In the genomic region with DNA sequence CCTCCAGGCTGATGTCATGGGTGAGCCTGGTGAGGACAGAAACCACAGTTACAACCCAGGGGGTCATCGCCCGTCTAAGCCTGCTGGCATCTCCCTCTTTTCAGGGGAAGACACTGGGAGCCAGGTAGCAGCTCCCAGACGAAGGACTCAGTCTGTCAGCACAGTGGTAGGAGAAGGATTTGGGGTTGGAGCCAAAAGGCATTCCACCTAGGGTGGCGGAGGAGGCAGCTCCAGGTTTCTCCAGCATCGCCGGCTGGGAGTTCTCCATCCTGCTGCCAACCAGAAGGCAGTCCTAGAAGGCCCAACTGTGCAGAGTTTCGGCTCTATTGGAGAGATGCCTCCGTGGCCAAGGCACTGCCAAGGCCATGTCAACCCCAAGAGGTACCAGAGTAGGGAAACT, we compare ENCODE assay signal across 10 mouse cellular contexts. TPM values are rescaled to one million over a fixed set of nuclear protein-coding genes. Genes with fewer than 3 reads are reported as not detected.
DNase-seq lines count a peak whose midpoint lies in the region; ATAC-seq and TF ChIP-seq lines count a peak whose summit lies in the region.
"Had no signal": no experiment of that assay in that cellular context is flagged by ENCODE, and none has a peak within 500 bp of the region (broad histone marks: within the 10 kb centered on the region; RNA-seq: fewer than 3 reads in every experiment).

No protein-coding gene starts in this region.

- ATAC-seq in hindbrain, embryonic 12.5 days (ENCODE audit: low FRiP score) = no peak
- ATAC-seq in neural tube, embryonic 15.5 days (ENCODE audit: low FRiP score) = no peak
- ATAC-seq in activated CD4-positive, CD25-positive, alpha-beta regulatory T cell, adult 4 months = no peak

- H3K4me3 ChIP-seq in left cerebral cortex, adult 2 months = peak overlapping the region; percentile 44
- H3K4me3 ChIP-seq in hindbrain, embryonic 12.5 days = 0 out of 2 replicates have a peak overlapping the region, but pooled peaks have one; percentile 35
- H3K4me3 ChIP-seq in neural tube, embryonic 15.5 days (replicated peaks) = no peak overlapping the region
- H3K4me3 ChIP-seq: erythroblast, embryonic 14.5 days had no signal

- peaks cover 16% of the 10 kb centered on the region for H3K36me3 ChIP-seq in hindbrain, embryonic 12.5 days
- peaks cover 16% of the 10 kb centered on the region for H3K36me3 ChIP-seq in neural tube, embryonic 15.5 days
- H3K36me3 ChIP-seq: liver, embryonic 13.5 days had no signal

- no peaks in the 10 kb centered on the region for H3K27me3 ChIP-seq in hindbrain, embryonic 12.5 days
- H3K27me3 ChIP-seq in neural tube, embryonic 15.5 days (replicated peaks) = no peaks in the 10 kb centered on the region

- peak overlapping the region; percentile 71 for H3K9ac ChIP-seq in hindbrain, embryonic 12.5 days
- peak overlapping the region; percentile 47; the same call in 1 of the 2 replicates for H3K9ac ChIP-seq in neural tube, embryonic 15.5 days (replicated peaks)
- H3K9ac ChIP-seq: liver, embryonic 13.5 days had no signal

- H3K4me2 ChIP-seq in hindbrain, embryonic 12.5 days (replicated peaks) = peak overlapping the region; percentile 67
- H3K4me2 ChIP-seq in neural tube, embryonic 15.5 days = peak overlapping the region; percentile 61

- H3K9me3 ChIP-seq in hindbrain, embryonic 12.5 days (replicated peaks) = no peaks in the 10 kb centered on the region
- H3K9me3 ChIP-seq in neural tube, embryonic 15.5 days (replicated peaks) = no peaks in the 10 kb centered on the region
- H3K9me3 ChIP-seq: liver, embryonic 13.5 days had no signal

- 88% methylated on average over 8 of the region's 8 CpGs for WGBS in hindbrain, embryonic 12.5 days
- WGBS in neural tube, embryonic 15.5 days = 87% methylated on average over 8 of the region's 8 CpGs

- DNase-seq in cerebellum, adult 11-12 months = peak; percentile 82
- DNase-seq in cerebellum, postnatal 4 days (ENCODE audit: low spot score in 2 of 2) = no peak
- DNase-seq in left cerebral cortex, adult 2 months (ENCODE audit: extremely low spot score in 1 of 2, low spot score in 2 of 2) = peak in 1 of 2 experiments; percentile 53
- DNase-seq in left cerebral cortex, postnatal 4 days = no peak
- no peak for DNase-seq in spleen, postnatal 10 days (ENCODE audit: low spot score in 2 of 2)
- DNase-seq: liver, embryonic 13.5 days had no signal

- peak overlapping the region; percentile 90 for H3K27ac ChIP-seq in left cerebral cortex, adult 2 months
- H3K27ac ChIP-seq in hindbrain, embryonic 12.5 days = peak overlapping the region; percentile 94; the same call in 1 of the 2 replicates
- 0 out of 2 replicates have a peak overlapping the region, but pooled peaks have one; percentile 78 for H3K27ac ChIP-seq in neural tube, embryonic 15.5 days (replicated peaks)
- H3K27ac ChIP-seq: liver, embryonic 13.5 days had no signal

- intact Hi-C loops in left cerebral cortex, adult 2 months (cut with DNase I) = no loop called here
- intact Hi-C loops in left cerebral cortex, postnatal 4 days (cut with DNase I) = no loop called here

- no peak for TF ChIP-seq CTCF in left cerebral cortex, adult 2 months (IDR thresholded peaks at IDR 0.05)

- peaks cover 59% of the 10 kb centered on the region for H3K4me1 ChIP-seq in hindbrain, embryonic 12.5 days
- peaks cover 68% of the 10 kb centered on the region for H3K4me1 ChIP-seq in neural tube, embryonic 15.5 days

RNA-seq across cellular contexts. Expression of gene 1700029I15Rik, which starts 8.8 kb away (rescaled TPM):
- total RNA-seq in left cerebral cortex, adult 2 months (2021) = 1 to 10 TPM; 5.3 TPM
- 1 to 10 TPM; 2.8 to 3.2 TPM for total RNA-seq in left cerebral cortex, postnatal 4 days (2021)
- polyA plus RNA-seq in hindbrain, embryonic 12.5 days (2016; fragmentation: Nextera tagmentation; extraction: Ambion mirVana) = 7.6 and 8.1 TPM in 2 replicates
- 7.1 and 8.0 TPM in 2 replicates for polyA plus RNA-seq in neural tube, embryonic 15.5 days (2015; fragmentation: Nextera tagmentation; extraction: Ambion mirVana)
- polyA plus RNA-seq in activated CD4-positive, CD25-positive, alpha-beta regulatory T cell, adult 4 months (2017; shearing (Covaris generic)) = 1 to 10 TPM; 1.1 to 1.2 TPM

RNA-seq across cellular contexts. Expression of gene Mapk8ip1, which starts 9.9 kb away (rescaled TPM):
- 100 to 1,000 TPM; 340 to 364 TPM for total RNA-seq in left cerebral cortex, adult 2 months (2021)
- total RNA-seq in left cerebral cortex, postnatal 4 days (2021) = 100 to 1,000 TPM; 306 to 339 TPM
- 112 and 115 TPM in 2 replicates for polyA plus RNA-seq in hindbrain, embryonic 12.5 days (2016; fragmentation: Nextera tagmentation; extraction: Ambion mirVana)
- polyA plus RNA-seq in neural tube, embryonic 15.5 days (2015; fragmentation: Nextera tagmentation; extraction: Ambion mirVana) = 134 and 169 TPM in 2 replicates
- polyA plus RNA-seq in activated CD4-positive, CD25-positive, alpha-beta regulatory T cell, adult 4 months (2017; shearing (Covaris generic)) = under 1 TPM; 0.36 to 0.45 TPM

RNA-seq across cellular contexts. Expression of gene Large2, which starts 16.4 kb away (rescaled TPM):
- total RNA-seq in left cerebral cortex, adult 2 months (2021) = 1 to 10 TPM in 1 of 2 experiments, under 1 TPM in 1; 0.72 to 1.0 TPM
- under 1 TPM; 0.60 to 0.72 TPM for total RNA-seq in left cerebral cortex, postnatal 4 days (2021)
- 5.4 and 7.0 TPM in 2 replicates for polyA plus RNA-seq in hindbrain, embryonic 12.5 days (2016; fragmentation: Nextera tagmentation; extraction: Ambion mirVana)
- 0.95 and 2.5 TPM in 2 replicates for polyA plus RNA-seq in neural tube, embryonic 15.5 days (2015; fragmentation: Nextera tagmentation; extraction: Ambion mirVana)
- not detected for polyA plus RNA-seq in activated CD4-positive, CD25-positive, alpha-beta regulatory T cell, adult 4 months (2017; shearing (Covaris generic))
- polyA plus RNA-seq: erythroblast, embryonic 14.5 days had no signal

RNA-seq across cellular contexts. Expression of gene Pex16, which starts 16.6 kb away (rescaled TPM):
- 10 to 100 TPM; 33.4 to 37.1 TPM for total RNA-seq in left cerebral cortex, adult 2 months (2021)
- 10 to 100 TPM; 34.0 to 34.5 TPM for total RNA-seq in left cerebral cortex, postnatal 4 days (2021)
- polyA plus RNA-seq in hindbrain, embryonic 12.5 days (2016; fragmentation: Nextera tagmentation; extraction: Ambion mirVana) = 23.1 and 25.0 TPM in 2 replicates
- 39.1 and 39.7 TPM in 2 replicates for polyA plus RNA-seq in neural tube, embryonic 15.5 days (2015; fragmentation: Nextera tagmentation; extraction: Ambion mirVana)
- polyA plus RNA-seq in activated CD4-positive, CD25-positive, alpha-beta regulatory T cell, adult 4 months (2017; shearing (Covaris generic)) = 10 to 100 TPM; 40.0 to 59.3 TPM

RNA-seq across cellular contexts. Expression of gene Cry2, which starts 42.7 kb away (rescaled TPM):
- 100 to 1,000 TPM; 126 to 129 TPM for total RNA-seq in left cerebral cortex, adult 2 months (2021)
- 10 to 100 TPM; 74.6 to 75.8 TPM for total RNA-seq in left cerebral cortex, postnatal 4 days (2021)
- 38.1 and 39.9 TPM in 2 replicates for polyA plus RNA-seq in hindbrain, embryonic 12.5 days (2016; fragmentation: Nextera tagmentation; extraction: Ambion mirVana)
- 43.0 and 46.0 TPM in 2 replicates for polyA plus RNA-seq in neural tube, embryonic 15.5 days (2015; fragmentation: Nextera tagmentation; extraction: Ambion mirVana)
- 1 to 10 TPM; 4.2 to 6.3 TPM for polyA plus RNA-seq in activated CD4-positive, CD25-positive, alpha-beta regulatory T cell, adult 4 months (2017; shearing (Covaris generic))

Comparison
In these comparisons a context has a peak if more than half of its experiments do, and no peak if none do; other contexts are left out.
1. RNA of gene Mapk8ip1, which starts 9.9 kb away (polyA plus RNA-seq): 134 to 169 TPM in neural tube, embryonic 15.5 days and 112 to 115 TPM in hindbrain, embryonic 12.5 days; 0.36 to 0.45 TPM in activated CD4-positive, CD25-positive, alpha-beta regulatory T cell, adult 4 months; every median in the first group is over 10 times any median in the second.
2. Peak in every context shown above with its lines, with median percentiles within 50 percentile points of each other: H3K27ac ChIP-seq.